Mouse (Mus musculus): ENCODE results near the gene Pi4kb.

The Pi4kb gene

DNA sequence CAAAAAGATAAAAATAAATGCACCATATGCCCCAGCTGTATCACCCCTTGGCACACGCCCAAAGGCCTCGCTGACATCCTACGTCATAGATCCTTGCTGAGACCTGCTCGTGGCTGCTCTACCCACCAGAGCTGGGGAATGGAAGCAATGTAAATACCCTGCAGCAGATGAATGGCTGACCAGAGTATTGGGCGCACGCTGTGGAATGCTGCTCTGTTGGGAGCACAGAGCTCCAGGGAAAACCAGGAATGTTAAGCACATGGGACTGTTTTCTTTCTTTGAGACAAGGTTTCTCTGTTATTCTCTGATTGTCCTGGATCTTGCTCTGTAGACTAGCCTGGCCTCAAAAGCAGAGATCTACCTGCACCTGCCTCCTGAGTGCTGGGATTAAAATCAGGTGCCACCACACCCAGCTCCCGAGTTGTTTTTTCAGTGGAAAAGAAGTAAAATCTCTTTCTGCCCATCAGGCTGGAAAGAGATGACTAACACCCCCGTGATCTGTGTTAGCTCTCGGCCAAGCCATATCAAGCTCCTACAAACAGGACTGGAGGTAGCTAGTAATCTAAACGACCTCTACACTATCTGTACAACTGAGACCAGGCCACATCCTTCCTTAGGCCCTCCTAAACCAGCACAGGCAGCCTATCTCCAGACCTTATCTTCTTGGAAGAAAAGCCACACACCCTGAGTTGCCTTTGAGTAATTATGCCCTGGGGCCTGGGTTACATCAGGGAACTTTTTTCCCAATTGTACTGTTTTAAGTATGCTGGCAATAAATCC lies 80.1 kb downstream of the Pi4kb start:
- 0 out of 2 replicates have a peak, but pooled peaks have one; percentile 35 for TF ChIP-seq GATA4 (IDR thresholded peaks at IDR 0.05; ENCODE audit: insufficient replicate concordance, low read length)

DNA sequence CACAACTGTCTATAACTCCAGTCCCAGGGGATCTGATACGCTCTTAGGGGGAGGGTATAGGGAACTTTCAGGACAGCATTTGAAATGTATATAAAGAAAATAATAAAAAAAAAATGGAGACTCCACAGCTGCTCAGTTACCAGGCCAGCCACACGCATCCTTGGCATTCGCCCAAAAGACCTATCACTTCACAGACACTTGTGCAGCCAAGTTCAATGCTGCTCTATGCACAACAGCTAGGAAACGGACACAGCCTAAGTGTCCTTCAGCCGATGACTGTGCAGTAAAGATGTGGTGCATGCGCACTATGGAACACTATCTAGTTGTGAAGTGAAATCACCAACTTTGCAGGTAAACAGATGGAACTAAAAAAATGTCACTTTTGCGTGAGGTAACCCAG lies 81.7 kb downstream of the Pi4kb start:
- TF ChIP-seq GATA4 (IDR thresholded peaks at IDR 0.05; ENCODE audit: insufficient replicate concordance, low read length), result no peak
